Mouse (Mus musculus) bone marrow, adult 2 months (tissue): ENCODE measurements around the gene Gm1673.

Source experiments
- CTCF ChIP-seq: fragments of 200-500 bp; IDR thresholded peaks from 2 replicates; pipeline ENCODE4 v1.5.1; 2011; ENCODE audit warnings: low read length, control low read depth; ENCODE audit not compliant: control insufficient read depth, insufficient read depth
- POLR2A ChIP-seq: fragments of 200-500 bp; IDR thresholded peaks from 2 replicates; pipeline ENCODE4 v1.6.1; 2011; ENCODE audit warnings: low read depth, mild to moderate bottlenecking, control low read depth, low read length, borderline replicate concordance; ENCODE audit not compliant: control insufficient read depth

GRCm38 (mm10) chr5:33994671-33995625, 11.7 kb downstream of the Gm1673 start:
- TF ChIP-seq POLR2A (no peak), CTCF (peak; percentile 63)
